Mouse (Mus musculus): ENCODE measurements at regions not wholly inside any gene's neighbourhood (a gene's known extent, or its start where the extent isn't known, plus 50 kb on each side); places are given as distances from the start of the nearest gene placed in this dataset.

GRCm38 (mm10) chr12:16434739-16435138, 176.0 kb downstream of the Lpin1 start:
- WGBS = 30% methylated on average over 1 of the region's 1 CpGs

DNA sequence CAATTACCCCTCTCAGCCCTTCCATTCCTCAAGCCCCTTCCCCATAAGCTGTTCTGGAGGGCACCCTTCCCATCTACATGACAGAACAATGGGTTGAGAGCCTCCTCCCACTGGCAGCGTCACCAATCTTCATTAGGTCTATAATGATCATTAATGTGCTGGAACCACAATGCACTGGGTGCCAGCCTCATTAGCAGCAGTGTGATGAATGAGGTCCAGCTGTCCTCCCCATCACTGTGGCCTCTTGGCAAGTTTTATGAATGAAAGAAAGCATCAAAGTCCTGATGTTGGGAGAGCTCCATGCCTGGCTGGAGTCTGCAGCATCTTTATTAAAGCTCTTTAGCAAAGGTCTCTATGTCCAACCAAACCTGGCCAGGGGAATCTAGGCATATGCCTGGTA, 176.5 kb downstream of the Lpin1 start:
- peak; percentile 70 for DNase-seq (ENCODE audit: low spot score)
- no peak overlapping the region for H3K4me2 ChIP-seq (ENCODE audit: low read depth, low read length)
- TF ChIP-seq CTCF (IDR thresholded peaks at IDR 0.05; ENCODE audit: low read depth) = no peak
- peaks cover 9% of the 10 kb centered on the region; the same call in 1 of the 2 replicates for H3K4me1 ChIP-seq (ENCODE audit: insufficient read depth, low read length)
- no peaks in the 10 kb centered on the region for H3K27me3 ChIP-seq (ENCODE audit: insufficient read depth, low read length)
- no peaks in the 10 kb centered on the region for H3K36me3 ChIP-seq (ENCODE audit: insufficient read depth, low read length)
- H3K9ac ChIP-seq (replicated peaks; ENCODE audit: low read length) = no peak overlapping the region
- H3K4me3 ChIP-seq (ENCODE audit: low read length) = no peak overlapping the region
- no peaks in the 10 kb centered on the region for H3K9me3 ChIP-seq (ENCODE audit: low read length)
- 10% methylated on average over 1 of the region's 1 CpGs for WGBS
- H3K27ac ChIP-seq = peak overlapping the region; percentile 2; the same call in 1 of the 2 replicates
- peak; percentile 79 for ATAC-seq

More at GRCm38 (mm10) chr12:16434739-16435138, 176.0 kb downstream of the Lpin1 start:
- ATAC-seq (peak; percentile 66; the same call in 1 of the 2 replicates), DNase-seq (ENCODE audit: low spot score) (peak; percentile 75)
- Histone ChIP-seq H3K27me3 (ENCODE audit: insufficient read depth, low read length) (no peaks in the 10 kb centered on the region), H3K4me1 (ENCODE audit: insufficient read depth, low read length) (peaks cover 9% of the 10 kb centered on the region; the same call in 1 of the 2 replicates), H3K4me3 (ENCODE audit: low read length) (no peak overlapping the region), H3K9ac (replicated peaks; ENCODE audit: low read length) (no peak overlapping the region), H3K9me3 (ENCODE audit: low read length) (no peaks in the 10 kb centered on the region), H3K4me2 (ENCODE audit: low read depth, low read length) (no peak overlapping the region), H3K36me3 (ENCODE audit: insufficient read depth, low read length) (no peaks in the 10 kb centered on the region), H3K27ac (peak overlapping the region; percentile 2; the same call in 1 of the 2 replicates)
- no peak for TF ChIP-seq CTCF (IDR thresholded peaks at IDR 0.05; ENCODE audit: low read depth)

- Histone ChIP-seq H3K4me2 (ENCODE audit: low read depth, low read length) (no peak overlapping the region), H3K27me3 (ENCODE audit: insufficient read depth, low read length) (no peaks in the 10 kb centered on the region), H3K36me3 (ENCODE audit: insufficient read depth, low read length) (no peaks in the 10 kb centered on the region), H3K9ac (replicated peaks; ENCODE audit: low read length) (no peak overlapping the region), H3K4me1 (ENCODE audit: insufficient read depth, low read length) (no peaks in the 10 kb centered on the region), H3K4me3 (ENCODE audit: low read length) (no peak overlapping the region), H3K9me3 (ENCODE audit: low read length) (no peaks in the 10 kb centered on the region), H3K27ac (no peak overlapping the region)
- WGBS = 79% methylated on average over 5 of the region's 5 CpGs
- no peak for TF ChIP-seq CTCF (IDR thresholded peaks at IDR 0.05; ENCODE audit: low read depth)
- ATAC-seq (no peak), DNase-seq (ENCODE audit: low spot score) (no peak)
Measured at GRCm38 (mm10) chr12:16425980-16426379, 184.8 kb downstream of the Lpin1 start.

DNA sequence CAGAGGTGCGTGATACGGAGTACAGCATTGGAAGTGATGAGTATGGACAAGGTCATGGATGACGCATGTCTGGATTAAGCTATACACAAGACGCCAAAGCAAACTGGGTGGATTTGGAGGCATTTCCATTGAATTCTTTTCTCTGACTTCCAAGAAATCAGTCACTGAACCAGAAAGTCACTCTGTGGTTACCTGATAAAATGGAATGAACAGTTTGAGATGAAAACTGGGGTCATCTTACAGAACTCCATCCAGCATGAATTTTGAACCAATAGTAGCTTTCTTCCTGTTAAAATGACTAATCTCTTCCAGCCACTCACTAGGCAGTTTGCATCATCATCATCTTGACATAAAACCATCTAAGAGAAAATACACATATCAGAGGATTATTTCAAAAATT, 186.2 kb downstream of the Lpin1 start:
- Histone ChIP-seq H3K4me2 (ENCODE audit: low read depth, low read length) (no peak overlapping the region), H3K27ac (no peak overlapping the region), H3K4me1 (ENCODE audit: insufficient read depth, low read length) (no peaks in the 10 kb centered on the region), H3K9me3 (ENCODE audit: low read length) (no peaks in the 10 kb centered on the region), H3K4me3 (ENCODE audit: low read length) (no peak overlapping the region), H3K9ac (replicated peaks; ENCODE audit: low read length) (no peak overlapping the region), H3K36me3 (ENCODE audit: insufficient read depth, low read length) (no peaks in the 10 kb centered on the region), H3K27me3 (ENCODE audit: insufficient read depth, low read length) (no peaks in the 10 kb centered on the region)
- WGBS = 97% methylated on average over 4 of the region's 4 CpGs
- no peak for ATAC-seq
- no peak for TF ChIP-seq CTCF (IDR thresholded peaks at IDR 0.05; ENCODE audit: low read depth)
- DNase-seq (ENCODE audit: low spot score) = no peak

- Histone ChIP-seq H3K9me3 (ENCODE audit: low read length) (no peaks in the 10 kb centered on the region), H3K36me3 (ENCODE audit: insufficient read depth, low read length) (no peaks in the 10 kb centered on the region), H3K9ac (replicated peaks; ENCODE audit: low read length) (no peak overlapping the region), H3K4me3 (ENCODE audit: low read length) (no peak overlapping the region), H3K4me2 (ENCODE audit: low read depth, low read length) (no peak overlapping the region), H3K27me3 (ENCODE audit: insufficient read depth, low read length) (no peaks in the 10 kb centered on the region), H3K27ac (no peak overlapping the region), H3K4me1 (ENCODE audit: insufficient read depth, low read length) (no peaks in the 10 kb centered on the region)
- no peak for TF ChIP-seq CTCF (IDR thresholded peaks at IDR 0.05; ENCODE audit: low read depth)
- 49% methylated on average over 2 of the region's 2 CpGs for WGBS
- DNase-seq (ENCODE audit: low spot score) (peak; percentile 18), ATAC-seq (no peak)
Measured at GRCm38 (mm10) chr12:16395720-16396119, 215.0 kb downstream of the Lpin1 start.

- no peaks in the 10 kb centered on the region for H3K27me3 ChIP-seq (ENCODE audit: insufficient read depth, low read length)
- H3K4me2 ChIP-seq (ENCODE audit: low read depth, low read length) = no peak overlapping the region
- no peak for TF ChIP-seq CTCF (IDR thresholded peaks at IDR 0.05; ENCODE audit: low read depth)
- no peaks in the 10 kb centered on the region for H3K36me3 ChIP-seq (ENCODE audit: insufficient read depth, low read length)
- DNase-seq (ENCODE audit: low spot score) = no peak
- H3K4me1 ChIP-seq (ENCODE audit: insufficient read depth, low read length) = no peaks in the 10 kb centered on the region
- H3K9me3 ChIP-seq (ENCODE audit: low read length) = no peaks in the 10 kb centered on the region
- no peak overlapping the region for H3K27ac ChIP-seq
- no peak overlapping the region for H3K4me3 ChIP-seq (ENCODE audit: low read length)
- H3K9ac ChIP-seq (replicated peaks; ENCODE audit: low read length) = no peak overlapping the region
- no peak for ATAC-seq
Measured at GRCm38 (mm10) chr12:16392851-16393250, 217.9 kb downstream of the Lpin1 start.

DNA sequence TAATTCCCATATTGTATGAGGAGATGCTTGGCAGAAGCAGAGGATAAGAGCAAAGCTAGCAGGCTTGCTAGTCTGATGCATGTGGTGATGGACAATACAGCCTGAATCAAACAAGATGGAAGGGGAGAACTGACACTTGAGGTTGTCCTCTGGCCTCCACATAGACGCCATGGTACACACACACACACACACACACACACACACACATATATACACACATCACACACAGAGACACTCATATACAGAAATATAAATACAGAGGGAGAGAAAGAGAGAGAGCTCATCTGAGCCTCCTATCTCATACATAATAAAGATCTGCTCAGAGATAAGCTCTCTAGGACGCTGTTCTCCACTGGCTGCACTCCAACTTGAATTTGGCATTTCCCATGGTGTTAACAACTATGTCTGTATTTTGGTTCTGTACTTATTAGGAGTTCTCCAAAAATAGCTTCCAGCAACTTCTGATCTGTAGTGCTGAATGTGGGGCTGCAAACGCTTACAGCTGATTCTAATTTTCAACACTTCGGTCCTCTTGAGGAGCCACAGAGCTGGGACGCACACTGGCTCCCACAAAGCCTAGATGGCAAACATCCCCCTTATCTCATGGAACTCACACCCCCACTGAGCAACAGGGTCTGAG, 219.0 kb downstream of the Lpin1 start:
- Histone ChIP-seq H3K27ac (no peak overlapping the region), H3K4me3 (ENCODE audit: low read length) (no peak overlapping the region), H3K9ac (replicated peaks; ENCODE audit: low read length) (no peak overlapping the region), H3K4me2 (ENCODE audit: low read depth, low read length) (no peak overlapping the region), H3K36me3 (ENCODE audit: insufficient read depth, low read length) (no peaks in the 10 kb centered on the region), H3K27me3 (ENCODE audit: insufficient read depth, low read length) (no peaks in the 10 kb centered on the region), H3K9me3 (ENCODE audit: low read length) (no peaks in the 10 kb centered on the region), H3K4me1 (ENCODE audit: insufficient read depth, low read length) (no peaks in the 10 kb centered on the region)
- WGBS = 66% methylated on average over 5 of the region's 5 CpGs
- TF ChIP-seq CTCF (IDR thresholded peaks at IDR 0.05; ENCODE audit: low read depth) = no peak
- no peak for DNase-seq (ENCODE audit: low spot score)
- no peak for ATAC-seq
